Mouse (Mus musculus) erythroblast, embryonic 14.5 days (primary cell): ENCODE measurements around the gene Pnmal2. TPM values are rescaled to one million over a fixed set of nuclear protein-coding genes. Genes with fewer than 3 reads are reported as not detected.
A peak's percentile ranks its signal among the peaks of the same experiment; 100 is the strongest.

Experiments used
- H3K27me3 ChIP-seq: 2 replicates; pipeline ENCODE4 v1.6.1; 2012; ENCODE audit warnings: inconsistent platforms; ENCODE audit not compliant: control insufficient read depth
- H3K36me3 ChIP-seq: 2 replicates; pipeline ENCODE4 v1.6.1; 2012; ENCODE audit warnings: mild to moderate bottlenecking, inconsistent platforms; ENCODE audit not compliant: control insufficient read depth
- H3K4me1 ChIP-seq: 2 replicates; pipeline ENCODE4 v1.6.1; 2012; ENCODE audit warnings: inconsistent platforms; ENCODE audit not compliant: control insufficient read depth
- H3K4me3 ChIP-seq: replicated peaks from 2 replicates; pipeline ENCODE3; 2012; ENCODE audit warnings: moderate library complexity, mild to moderate bottlenecking, inconsistent platforms
- H3K9me3 ChIP-seq: 2 replicates; pipeline ENCODE4 v1.6.1; 2012; ENCODE audit warnings: low read length, inconsistent platforms, mixed read lengths; ENCODE audit not compliant: control insufficient read depth
- GATA1 ChIP-seq: IDR thresholded peaks from 2 replicates; pipeline ENCODE4 v1.6.1; 2012; ENCODE audit warnings: low read length, inconsistent platforms, mixed read lengths
- TAL1 ChIP-seq: IDR thresholded peaks from 3 replicates; pipeline ENCODE4 v1.6.1; 2012; ENCODE audit warnings: low read length, inconsistent platforms, mixed read lengths
- polyA plus RNA-seq: library from polyadenylated mRNA; stranded (reverse); fragments of >175 nt; gene quantifications from 2 replicates; pipeline ENCODE4 v1.2.3, GENCODE M21; 2012

Pnmal2 gene
- polyA plus RNA-seq, 1 experiment = not detected

GRCm38 (mm10) chr7:16968414-16968813 lies 23.9 kb downstream of the Pnmal2 start:
- H3K4me1 ChIP-seq = no peaks in the 10 kb centered on the region
- no peak overlapping the region for H3K4me3 ChIP-seq
- no peaks in the 10 kb centered on the region for H3K36me3 ChIP-seq
- H3K27me3 ChIP-seq = no peaks in the 10 kb centered on the region
- TF ChIP-seq TAL1 = no peak
- TF ChIP-seq GATA1 = no peak
- H3K9me3 ChIP-seq = no peaks in the 10 kb centered on the region

- Histone ChIP-seq H3K4me3 (no peak overlapping the region), H3K27me3 (no peaks in the 10 kb centered on the region), H3K9me3 (no peaks in the 10 kb centered on the region), H3K4me1 (peaks cover under 1% of the 10 kb centered on the region; the same call in 1 of the 2 replicates), H3K36me3 (no peaks in the 10 kb centered on the region)
- TF ChIP-seq TAL1 (no peak), GATA1 (no peak)
Observed at GRCm38 (mm10) chr7:16971160-16971559, 26.7 kb downstream of the Pnmal2 start.

- TF ChIP-seq GATA1 = no peak
- no peak for TF ChIP-seq TAL1
- Histone ChIP-seq H3K9me3 (no peaks in the 10 kb centered on the region), H3K4me3 (no peak overlapping the region), H3K4me1 (peaks cover 15% of the 10 kb centered on the region; the same call in 1 of the 2 replicates), H3K36me3 (no peaks in the 10 kb centered on the region), H3K27me3 (no peaks in the 10 kb centered on the region)
Observed at GRCm38 (mm10) chr7:16974018-16974417, 29.5 kb downstream of the Pnmal2 start.

- no peaks in the 10 kb centered on the region for H3K9me3 ChIP-seq
- no peaks in the 10 kb centered on the region for H3K36me3 ChIP-seq
- H3K27me3 ChIP-seq = no peaks in the 10 kb centered on the region
- TF ChIP-seq TAL1 (no peak), GATA1 (no peak)
- no peak overlapping the region for H3K4me3 ChIP-seq
- H3K4me1 ChIP-seq = peaks cover 21% of the 10 kb centered on the region
Observed at GRCm38 (mm10) chr7:16976298-16976697, 31.8 kb downstream of the Pnmal2 start.

- no peak for TF ChIP-seq GATA1
- TF ChIP-seq TAL1 = no peak
- Histone ChIP-seq H3K4me3 (no peak overlapping the region), H3K4me1 (peaks cover 23% of the 10 kb centered on the region), H3K27me3 (no peaks in the 10 kb centered on the region), H3K9me3 (no peaks in the 10 kb centered on the region), H3K36me3 (no peaks in the 10 kb centered on the region)
Observed at GRCm38 (mm10) chr7:16978173-16978572, 33.7 kb downstream of the Pnmal2 start.

- no peaks in the 10 kb centered on the region for H3K9me3 ChIP-seq
- H3K36me3 ChIP-seq = no peaks in the 10 kb centered on the region
- no peak overlapping the region for H3K4me3 ChIP-seq
- TF ChIP-seq GATA1 = no peak
- TF ChIP-seq TAL1 = no peak
- no peaks in the 10 kb centered on the region for H3K27me3 ChIP-seq
- H3K4me1 ChIP-seq = peaks cover 23% of the 10 kb centered on the region
Observed at GRCm38 (mm10) chr7:16978593-16978992, 34.1 kb downstream of the Pnmal2 start.

- Histone ChIP-seq H3K4me1 (peaks cover 23% of the 10 kb centered on the region), H3K27me3 (no peaks in the 10 kb centered on the region), H3K4me3 (peak overlapping the region; percentile 8), H3K9me3 (no peaks in the 10 kb centered on the region), H3K36me3 (no peaks in the 10 kb centered on the region)
- TF ChIP-seq TAL1 = no peak
- no peak for TF ChIP-seq GATA1
Observed at GRCm38 (mm10) chr7:16980348-16980747, 35.9 kb downstream of the Pnmal2 start.

GRCm38 (mm10) chr7:16982859-16983568 lies 38.5 kb downstream of the Pnmal2 start, which contains the start of gene Gm42372:
Gene Gm42372 (plus strand): TSS chr7:16983086.
- Histone ChIP-seq H3K4me3 (no peak within 1 kb of the TSS), H3K4me1 (peaks cover 17% of the 10 kb centered on the region), H3K36me3 (no peaks in the 10 kb centered on the region), H3K9me3 (no peaks in the 10 kb centered on the region), H3K27me3 (no peaks in the 10 kb centered on the region)
- TF ChIP-seq GATA1 (no peak), TAL1 (no peak)

GRCm38 (mm10) chr7:16987541-16988149 lies 43.2 kb downstream of the Pnmal2 start:
- H3K4me1 ChIP-seq = peaks cover 9% of the 10 kb centered on the region
- H3K4me3 ChIP-seq = no peak overlapping the region
- no peaks in the 10 kb centered on the region for H3K27me3 ChIP-seq
- H3K36me3 ChIP-seq = no peaks in the 10 kb centered on the region
- TF ChIP-seq GATA1 (no peak), TAL1 (no peak)
- H3K9me3 ChIP-seq = no peaks in the 10 kb centered on the region
